In the genomic region with DNA sequence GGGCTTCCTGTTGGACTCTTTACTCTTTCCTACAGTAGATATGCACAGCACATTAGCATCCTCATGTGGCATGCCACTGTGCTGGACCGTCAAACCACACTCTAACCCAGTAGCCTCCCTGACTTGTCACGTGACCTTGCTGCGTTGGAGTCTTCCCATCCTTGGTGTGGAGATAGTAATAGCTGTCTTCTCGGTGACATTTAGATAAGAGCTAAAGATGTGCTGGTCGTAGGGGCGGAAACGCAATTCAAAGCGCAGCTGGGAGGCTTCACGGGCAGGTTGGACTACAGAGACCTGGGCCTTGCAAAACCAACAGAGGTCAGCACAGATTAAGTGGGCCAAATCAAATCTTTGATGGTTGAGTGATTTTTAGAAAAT, we compare ENCODE assay signal across 14 mouse cellular contexts. TPM values are rescaled to one million over a fixed set of nuclear protein-coding genes. Genes with fewer than 3 reads are reported as not detected.
DNase-seq lines count a peak whose midpoint lies in the region; ATAC-seq and TF ChIP-seq lines count a peak whose summit lies in the region.
"Had no signal": no experiment of that assay in that cellular context is flagged by ENCODE, and none has a peak within 500 bp of the region (broad histone marks: within the 10 kb centered on the region; RNA-seq: fewer than 3 reads in every experiment).

No protein-coding gene starts in this region.

- peak overlapping the region; percentile 33; the same call in 1 of the 2 replicates for H3K27ac ChIP-seq in heart, adult 2 months
- 0 out of 2 replicates have a peak overlapping the region, but pooled peaks have one; percentile 4 for H3K27ac ChIP-seq in hindbrain, embryonic 16.5 days (ENCODE audit: low read depth, low read length)
- no peak overlapping the region for H3K27ac ChIP-seq in hindbrain, embryonic 14.5 days
- peak overlapping the region; percentile 8; the same call in 1 of the 2 replicates for H3K27ac ChIP-seq in stomach, embryonic 16.5 days (ENCODE audit: low read length)
- no peak overlapping the region for H3K27ac ChIP-seq in stomach, postnatal 0 days (replicated peaks)
- H3K27ac ChIP-seq in forebrain, embryonic 14.5 days (ENCODE audit: low read depth, low read length): no peak overlapping the region
- H3K27ac ChIP-seq: hindbrain, embryonic 12.5 days; layer of hippocampus, adult 2 months; midbrain, embryonic 10.5 days had no signal

- no peak for TF ChIP-seq POLR2A in heart, adult 2 months (IDR thresholded peaks at IDR 0.05; ENCODE audit: insufficient read depth, low read depth, low read length)

- TF ChIP-seq EP300 in heart, adult 2 months (IDR thresholded peaks at IDR 0.05; ENCODE audit: insufficient read depth, low read depth, low read length): no peak
- no peak for TF ChIP-seq EP300 in stomach, postnatal 0 days (optimal IDR thresholded peaks at IDR 0.05)

- no peak for TF ChIP-seq CTCF in heart, adult 2 months (IDR thresholded peaks at IDR 0.05)
- TF ChIP-seq CTCF in stomach, postnatal 0 days (IDR thresholded peaks at IDR 0.05; ENCODE audit: low read depth): no peak

- H3K9ac ChIP-seq in heart, adult 2 months (ENCODE audit: low read depth, low read length): no peak overlapping the region
- no peak overlapping the region for H3K9ac ChIP-seq in hindbrain, embryonic 16.5 days (ENCODE audit: low read depth, low read length)
- H3K9ac ChIP-seq in hindbrain, embryonic 14.5 days: no peak overlapping the region
- H3K9ac ChIP-seq in stomach, embryonic 16.5 days (ENCODE audit: low read length): no peak overlapping the region
- no peak overlapping the region for H3K9ac ChIP-seq in stomach, postnatal 0 days (ENCODE audit: low read length)
- H3K9ac ChIP-seq in forebrain, embryonic 14.5 days (ENCODE audit: low read length): no peak overlapping the region
- H3K9ac ChIP-seq: hindbrain, embryonic 12.5 days had no signal

- no peaks in the 10 kb centered on the region; the same call in 1 of the 2 replicates for H3K79me2 ChIP-seq in heart, adult 2 months (replicated peaks; ENCODE audit: control insufficient read depth, insufficient read depth, low read length)

- intact Hi-C loops in heart, adult 2 months (cut with DNase I): no loop called here

- no peak overlapping the region for H3K4me3 ChIP-seq in heart, adult 2 months
- no peak overlapping the region for H3K4me3 ChIP-seq in hindbrain, embryonic 16.5 days (ENCODE audit: low read length)
- no peak overlapping the region for H3K4me3 ChIP-seq in hindbrain, embryonic 14.5 days (replicated peaks; ENCODE audit: low read length)
- H3K4me3 ChIP-seq in stomach, embryonic 16.5 days (replicated peaks; ENCODE audit: low read length): no peak overlapping the region
- H3K4me3 ChIP-seq in stomach, postnatal 0 days (ENCODE audit: low read depth, low read length): no peak overlapping the region
- H3K4me3 ChIP-seq in forebrain, embryonic 14.5 days (ENCODE audit: low read depth, low read length): no peak overlapping the region
- H3K4me3 ChIP-seq: hindbrain, embryonic 12.5 days; layer of hippocampus, adult 2 months; midbrain, embryonic 10.5 days had no signal

- peak; percentile 21; the same call in 1 of the 2 replicates for ATAC-seq in hindbrain, embryonic 16.5 days
- no peak for ATAC-seq in hindbrain, embryonic 14.5 days (ENCODE audit: low FRiP score)
- ATAC-seq in stomach, embryonic 16.5 days (ENCODE audit: insufficient read depth, low FRiP score): no peak
- ATAC-seq in stomach, postnatal 0 days (ENCODE audit: low FRiP score, low TSS enrichment): no peak
- ATAC-seq in forebrain, embryonic 14.5 days: no peak

- DNase-seq in heart, adult 2 months: peak in 1 of 2 experiments; percentile 21
- DNase-seq in heart, adult 8-10 months (ENCODE audit: low spot score): no peak
- no peak for DNase-seq in hindbrain, embryonic 14.5 days (ENCODE audit: low spot score)
- no peak for DNase-seq in stomach, postnatal 0 days (ENCODE audit: low spot score)
- peak; percentile 33 for DNase-seq in retina, postnatal 1 day
- DNase-seq in forebrain, embryonic 14.5 days (ENCODE audit: low spot score): no peak
- DNase-seq: gastrocnemius, postnatal 14 days; kidney, adult 11 months; right cerebral cortex, postnatal 25 days had no signal

- whole genome bisulfite sequencing in heart, adult 2 months: 55% methylated on average over 9 of the region's 9 CpGs
- 84% methylated on average over 9 of the region's 9 CpGs for WGBS in hindbrain, embryonic 16.5 days
- WGBS in hindbrain, embryonic 14.5 days: 85% methylated on average over 9 of the region's 9 CpGs
- 66% methylated on average over 9 of the region's 9 CpGs for WGBS in stomach, embryonic 16.5 days
- WGBS in stomach, postnatal 0 days: 71% methylated on average over 9 of the region's 9 CpGs
- 92% methylated on average over 9 of the region's 9 CpGs for WGBS in forebrain, embryonic 14.5 days

- H3K9me3 ChIP-seq in hindbrain, embryonic 16.5 days (ENCODE audit: control insufficient read depth, low read length): no peaks in the 10 kb centered on the region
- no peaks in the 10 kb centered on the region for H3K9me3 ChIP-seq in hindbrain, embryonic 14.5 days (ENCODE audit: control insufficient read depth, low read length)
- no peaks in the 10 kb centered on the region for H3K9me3 ChIP-seq in stomach, embryonic 16.5 days (replicated peaks; ENCODE audit: control insufficient read depth, low read length)
- H3K9me3 ChIP-seq in stomach, postnatal 0 days (ENCODE audit: control insufficient read depth, low read length): no peaks in the 10 kb centered on the region
- H3K9me3 ChIP-seq in forebrain, embryonic 14.5 days (replicated peaks; ENCODE audit: control insufficient read depth, low read length): no peaks in the 10 kb centered on the region
- H3K9me3 ChIP-seq: hindbrain, embryonic 12.5 days; midbrain, embryonic 10.5 days had no signal

- H3K4me1 ChIP-seq in heart, adult 2 months (ENCODE audit: control insufficient read depth, insufficient read depth, low read length): peaks cover 11% of the 10 kb centered on the region
- no peaks in the 10 kb centered on the region for H3K4me1 ChIP-seq in hindbrain, embryonic 16.5 days (ENCODE audit: control insufficient read depth, insufficient read depth, low read depth, low read length)
- H3K4me1 ChIP-seq in hindbrain, embryonic 14.5 days (replicated peaks; ENCODE audit: control insufficient read depth, insufficient read depth, low read length): no peaks in the 10 kb centered on the region
- H3K4me1 ChIP-seq in stomach, embryonic 16.5 days (ENCODE audit: control insufficient read depth, insufficient read depth, low read length): peaks cover 7% of the 10 kb centered on the region; the same call in 1 of the 2 replicates
- H3K4me1 ChIP-seq in stomach, postnatal 0 days (replicated peaks; ENCODE audit: control insufficient read depth, insufficient read depth): no peaks in the 10 kb centered on the region
- H3K4me1 ChIP-seq in forebrain, embryonic 14.5 days (ENCODE audit: control insufficient read depth, insufficient read depth, low read length): no peaks in the 10 kb centered on the region
- H3K4me1 ChIP-seq: hindbrain, embryonic 12.5 days; midbrain, embryonic 10.5 days had no signal

- no peak overlapping the region for H3K4me2 ChIP-seq in hindbrain, embryonic 16.5 days (ENCODE audit: low read length)
- H3K4me2 ChIP-seq in hindbrain, embryonic 14.5 days (replicated peaks): no peak overlapping the region
- no peak overlapping the region for H3K4me2 ChIP-seq in stomach, embryonic 16.5 days (ENCODE audit: low read depth, low read length)
- no peak overlapping the region for H3K4me2 ChIP-seq in stomach, postnatal 0 days (replicated peaks; ENCODE audit: low read depth)
- H3K4me2 ChIP-seq in forebrain, embryonic 14.5 days (ENCODE audit: low read length): no peak overlapping the region
- H3K4me2 ChIP-seq: hindbrain, embryonic 12.5 days had no signal

- H3K27me3 ChIP-seq in heart, adult 2 months (ENCODE audit: control insufficient read depth, insufficient read depth, low read length): no peaks in the 10 kb centered on the region
- H3K27me3 ChIP-seq in hindbrain, embryonic 16.5 days (replicated peaks; ENCODE audit: control insufficient read depth, insufficient read depth, low read length): no peaks in the 10 kb centered on the region
- 0 out of 2 replicates have a peak, but pooled peaks cover 2% of the 10 kb centered on the region for H3K27me3 ChIP-seq in hindbrain, embryonic 14.5 days (ENCODE audit: control insufficient read depth, insufficient read depth, low read length)
- no peaks in the 10 kb centered on the region for H3K27me3 ChIP-seq in stomach, embryonic 16.5 days (ENCODE audit: control insufficient read depth, insufficient read depth, low read length)
- H3K27me3 ChIP-seq in stomach, postnatal 0 days (ENCODE audit: control insufficient read depth, insufficient read depth, low read length): no peaks in the 10 kb centered on the region
- H3K27me3 ChIP-seq in forebrain, embryonic 14.5 days (replicated peaks; ENCODE audit: control insufficient read depth, insufficient read depth, low read length): no peaks in the 10 kb centered on the region
- H3K27me3 ChIP-seq: hindbrain, embryonic 12.5 days had no signal

- H3K36me3 ChIP-seq in heart, adult 2 months (ENCODE audit: control insufficient read depth, insufficient read depth, low read length): peaks cover 2% of the 10 kb centered on the region; the same call in 1 of the 2 replicates
- H3K36me3 ChIP-seq in hindbrain, embryonic 16.5 days (ENCODE audit: control insufficient read depth, insufficient read depth, low read length): no peaks in the 10 kb centered on the region
- H3K36me3 ChIP-seq in hindbrain, embryonic 14.5 days (replicated peaks; ENCODE audit: control insufficient read depth, insufficient read depth): no peaks in the 10 kb centered on the region
- no peaks in the 10 kb centered on the region for H3K36me3 ChIP-seq in stomach, embryonic 16.5 days (ENCODE audit: control insufficient read depth, insufficient read depth, low read length)
- H3K36me3 ChIP-seq in stomach, postnatal 0 days (ENCODE audit: control insufficient read depth, insufficient read depth, low read length): no peaks in the 10 kb centered on the region
- no peaks in the 10 kb centered on the region for H3K36me3 ChIP-seq in forebrain, embryonic 14.5 days (ENCODE audit: control insufficient read depth, insufficient read depth, low read length)
- H3K36me3 ChIP-seq: hindbrain, embryonic 12.5 days; midbrain, embryonic 10.5 days had no signal

RNA-seq across cellular contexts. Expression of gene Pakap, which starts 33.5 kb away (rescaled TPM):
- total RNA-seq in heart, adult 2 months (2021): 10 to 100 TPM; 33.7 to 35.2 TPM
- polyA plus RNA-seq in heart, adult 2 months (2012; rRNA removed): 3.3 and 7.6 TPM in 2 replicates
- 10 to 100 TPM; 29.2 to 44.2 (median 39.5) TPM for total RNA-seq in heart, adult 8-10 months (2022)
- 14.0 and 14.1 TPM in 2 replicates for polyA plus RNA-seq in hindbrain, embryonic 16.5 days (2015; fragmentation: Nextera tagmentation; extraction: Ambion mirVana)
- 12.1 and 12.6 TPM in 2 replicates for polyA plus RNA-seq in hindbrain, embryonic 14.5 days (2014; fragmentation: Nextera tagmentation; extraction: Ambion mirVana)
- 25.7 and 27.5 TPM in 2 replicates for polyA plus RNA-seq in stomach, embryonic 16.5 days (2015; fragmentation: Nextera tagmentation; extraction: Ambion mirVana)
- polyA plus RNA-seq in stomach, postnatal 0 days (2015; fragmentation: Nextera tagmentation; extraction: Ambion mirVana): 9.9 and 12.2 TPM in 2 replicates
- polyA plus RNA-seq in forebrain, embryonic 14.5 days (2014; fragmentation: Nextera tagmentation; extraction: Ambion mirVana): 4.1 and 5.5 TPM in 2 replicates

Comparison
In these comparisons a context has a peak if more than half of its experiments do, and no peak if none do; other contexts are left out.
1. H3K27ac ChIP-seq: peak in heart, adult 2 months (single experiment), hindbrain, embryonic 16.5 days (single experiment) and stomach, embryonic 16.5 days (single experiment); none in hindbrain, embryonic 14.5 days (single experiment), stomach, postnatal 0 days (single experiment) and forebrain, embryonic 14.5 days (single experiment).